Mouse (Mus musculus) bone marrow, adult 2 months (tissue): Measurements from ENCODE around the gene Snw1.

Experiments
- CTCF ChIP-seq: fragments of 200-500 bp; IDR thresholded peaks from 2 replicates; pipeline ENCODE4 v1.5.1; 2011; ENCODE audit warnings: low read length, control low read depth; ENCODE audit not compliant: control insufficient read depth, insufficient read depth
- POLR2A ChIP-seq: fragments of 200-500 bp; IDR thresholded peaks from 2 replicates; pipeline ENCODE4 v1.6.1; 2011; ENCODE audit warnings: low read depth, mild to moderate bottlenecking, control low read depth, low read length, borderline replicate concordance; ENCODE audit not compliant: control insufficient read depth

DNA sequence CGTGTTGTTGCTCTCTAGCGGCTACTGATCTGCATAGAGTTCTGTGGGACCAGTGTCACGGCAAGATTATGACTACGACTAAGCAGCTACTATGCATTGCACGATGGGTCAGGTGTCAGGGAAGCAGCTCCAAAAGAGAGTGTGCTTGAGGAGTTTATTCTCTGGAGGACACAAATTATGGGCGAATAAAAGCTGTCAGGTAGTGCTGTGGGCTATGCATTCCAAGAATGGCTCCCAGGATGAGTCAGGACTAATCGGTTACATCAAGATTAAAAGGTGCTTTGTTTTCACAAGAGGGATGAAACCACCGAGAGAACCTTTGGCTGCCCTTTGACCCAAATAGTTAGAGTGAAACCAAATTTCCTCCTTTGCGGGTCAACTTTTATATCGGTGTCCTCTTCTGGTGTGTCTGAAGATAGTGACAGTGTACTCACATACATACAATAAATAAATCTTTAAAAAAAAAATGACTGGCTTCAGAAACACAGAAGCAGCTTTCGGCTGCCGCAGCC, 52.0 kb downstream of the Snw1 start:
- TF ChIP-seq POLR2A (no peak), CTCF (no peak)
